Mouse (Mus musculus) lung, postnatal 0 days (tissue): Measurements from ENCODE around the gene Vat1l.

Experiments
- CTCF ChIP-seq: IDR thresholded peaks from 2 replicates; pipeline ENCODE4 v1.5.1; 2016; ENCODE audit warnings: antibody characterized with exemption, mild to moderate bottlenecking
- EP300 ChIP-seq: IDR thresholded peaks from 2 replicates; pipeline ENCODE4 v1.6.1; 2016; ENCODE audit warnings: antibody characterized with exemption, mild to moderate bottlenecking, control low read depth

- TF ChIP-seq CTCF (peak; percentile 68), EP300 (no peak)
Observed at GRCm38 (mm10) chr8:114390465-114391254, 185.2 kb downstream of the Vat1l start.
